29 mouse cellular contexts compared by ENCODE assay signal in the genomic region with DNA sequence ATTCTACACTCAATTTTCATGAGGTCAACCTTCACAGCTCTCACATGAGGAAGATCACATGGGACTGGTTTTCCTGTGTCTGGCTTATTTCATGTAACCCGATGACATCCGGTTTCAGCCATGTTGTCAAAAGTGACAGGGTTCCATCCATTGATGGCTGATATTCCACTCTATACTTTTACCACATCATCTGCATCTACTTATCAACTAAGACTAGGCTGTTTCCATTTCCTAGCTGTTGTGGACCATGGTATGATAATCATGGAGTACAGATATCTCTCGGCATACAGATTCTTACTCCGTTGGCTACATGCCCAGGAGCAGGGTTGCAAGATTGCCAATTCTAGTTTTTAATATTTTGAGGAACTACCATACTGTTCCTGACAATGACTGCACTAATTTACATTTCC. TPM values are rescaled to one million over a fixed set of nuclear protein-coding genes. Genes with fewer than 3 reads are reported as not detected.
DNase-seq lines count a peak whose midpoint lies in the region; ATAC-seq and TF ChIP-seq lines count a peak whose summit lies in the region.
"Had no signal": no experiment of that assay in that cellular context is flagged by ENCODE, and none has a peak within 500 bp of the region (broad histone marks: within the 10 kb centered on the region; RNA-seq: fewer than 3 reads in every experiment).

No protein-coding gene starts in this region.

- DNase-seq in adrenal gland, postnatal 14 days, result peak; percentile 8
- no peak for DNase-seq in adrenal gland, adult (ENCODE audit: inconsistent age in 2 of 2, low spot score in 1 of 2)
- peak; percentile 85 for DNase-seq in lung, embryonic 14.5 days
- DNase-seq in lung, postnatal 25 days (ENCODE audit: low spot score), result no peak
- peak; percentile 14 for DNase-seq in brain, adult 2 months (ENCODE audit: low read depth, low spot score)
- DNase-seq in hindbrain, embryonic 14.5 days (ENCODE audit: low spot score), result no peak
- DNase-seq: cerebellum, adult 9-10 months; kidney, adult 8-10 months; right cerebral cortex, postnatal 14 days had no signal

- no peaks in the 10 kb centered on the region for H3K9me3 ChIP-seq in lung, embryonic 14.5 days (ENCODE audit: low read depth, low read length)
- H3K9me3 ChIP-seq in hindbrain, embryonic 14.5 days (ENCODE audit: control insufficient read depth, low read length), result no peaks in the 10 kb centered on the region
- H3K9me3 ChIP-seq: embryonic facial prominence, embryonic 13.5 days; limb, embryonic 12.5 days; liver, embryonic 12.5 days; lung, embryonic 15.5 days; midbrain, embryonic 10.5 days had no signal

- no peak for ATAC-seq in lung, embryonic 14.5 days (ENCODE audit: insufficient read depth)
- peak; percentile 85 for ATAC-seq in megakaryocyte progenitor cell, adult 5-6 weeks (replicated peaks; ENCODE audit: poor library complexity)
- no peak for ATAC-seq in hindbrain, embryonic 14.5 days (ENCODE audit: low FRiP score)
- no peak for ATAC-seq in inflammation-experienced regulatory T-cells, adult 6 months
- ATAC-seq: CD4-positive, CD25-positive, alpha-beta regulatory T cell, adult 4 months; liver, embryonic 12.5 days had no signal

- WGBS in lung, embryonic 14.5 days, result 64% methylated on average over 4 of the region's 4 CpGs
- WGBS in hindbrain, embryonic 14.5 days, result 85% methylated on average over 4 of the region's 4 CpGs

- H3K27ac ChIP-seq in lung, embryonic 14.5 days (ENCODE audit: low read depth), result no peak overlapping the region
- H3K27ac ChIP-seq in hindbrain, embryonic 14.5 days, result no peak overlapping the region
- H3K27ac ChIP-seq: embryonic facial prominence, embryonic 13.5 days; limb, embryonic 12.5 days; liver, embryonic 12.5 days; lung, embryonic 15.5 days; midbrain, embryonic 10.5 days; stomach, postnatal 0 days had no signal

- no peak overlapping the region for H3K9ac ChIP-seq in lung, embryonic 14.5 days
- H3K9ac ChIP-seq in hindbrain, embryonic 14.5 days, result no peak overlapping the region
- H3K9ac ChIP-seq: embryonic facial prominence, embryonic 13.5 days; limb, embryonic 12.5 days; liver, embryonic 12.5 days; lung, embryonic 15.5 days had no signal

- H3K36me3 ChIP-seq in lung, embryonic 14.5 days (ENCODE audit: insufficient read depth), result no peaks in the 10 kb centered on the region
- H3K36me3 ChIP-seq in hindbrain, embryonic 14.5 days (replicated peaks; ENCODE audit: control insufficient read depth, insufficient read depth), result no peaks in the 10 kb centered on the region
- H3K36me3 ChIP-seq: embryonic facial prominence, embryonic 13.5 days; G1E; limb, embryonic 12.5 days; liver, embryonic 12.5 days; lung, embryonic 15.5 days; midbrain, embryonic 10.5 days had no signal

- no peak overlapping the region for H3K4me2 ChIP-seq in lung, embryonic 14.5 days
- no peak overlapping the region for H3K4me2 ChIP-seq in hindbrain, embryonic 14.5 days (replicated peaks)
- H3K4me2 ChIP-seq: embryonic facial prominence, embryonic 13.5 days; limb, embryonic 12.5 days; liver, embryonic 12.5 days; lung, embryonic 15.5 days had no signal

- no peak overlapping the region for H3K4me3 ChIP-seq in lung, embryonic 14.5 days (ENCODE audit: low read depth, low read length)
- no peak overlapping the region for H3K4me3 ChIP-seq in hindbrain, embryonic 14.5 days (replicated peaks; ENCODE audit: low read length)
- H3K4me3 ChIP-seq: embryonic facial prominence, embryonic 13.5 days; limb, embryonic 12.5 days; liver, embryonic 12.5 days; lung, embryonic 15.5 days; midbrain, embryonic 10.5 days had no signal

- no peak for TF ChIP-seq CTCF in lung, embryonic 14.5 days (IDR thresholded peaks at IDR 0.05; ENCODE audit: low read depth)

- 0 out of 2 replicates have a peak, but pooled peaks cover 4% of the 10 kb centered on the region for H3K4me1 ChIP-seq in lung, embryonic 14.5 days (ENCODE audit: insufficient read depth)
- H3K4me1 ChIP-seq in hindbrain, embryonic 14.5 days (replicated peaks; ENCODE audit: control insufficient read depth, insufficient read depth, low read length), result no peaks in the 10 kb centered on the region
- H3K4me1 ChIP-seq: embryonic facial prominence, embryonic 13.5 days; limb, embryonic 12.5 days; liver, embryonic 12.5 days; midbrain, embryonic 10.5 days had no signal

- H3K27me3 ChIP-seq in lung, embryonic 14.5 days (ENCODE audit: insufficient read depth, low read length), result no peaks in the 10 kb centered on the region
- H3K27me3 ChIP-seq in hindbrain, embryonic 14.5 days (ENCODE audit: control insufficient read depth, insufficient read depth, low read length), result no peaks in the 10 kb centered on the region
- H3K27me3 ChIP-seq: limb, embryonic 12.5 days; liver, embryonic 12.5 days; lung, embryonic 15.5 days had no signal

RNA-seq across cellular contexts. Expression of gene Gm17268, which starts 3.3 kb away (rescaled TPM):
- total RNA-seq in adrenal gland, postnatal 14 days (2021), result not detected in 2 replicates
- polyA plus RNA-seq in lung, embryonic 14.5 days (2014; fragmentation: Nextera tagmentation; extraction: Ambion mirVana), result not detected in 2 replicates
- not detected in 2 replicates for total RNA-seq in megakaryocyte progenitor cell, adult 5-6 weeks (2015)
- total RNA-seq in megakaryocyte progenitor cell, adult 5-6 weeks (2017), result not detected in 2 replicates
- polyA plus RNA-seq in hindbrain, embryonic 14.5 days (2014; fragmentation: Nextera tagmentation; extraction: Ambion mirVana), result not detected in 2 replicates
- polyA plus RNA-seq in inflammation-experienced regulatory T-cells, adult 6 months (2017; shearing (Covaris generic)), result not detected
- total RNA-seq: adrenal gland, adult 18-20 months; G1E; gastrocnemius, adult 8-10 months; heart, adult 18-20 months; heart, postnatal 36 days; left cerebral cortex, adult 8-10 months had no signal
- polyA plus RNA-seq: CD4-positive, CD25-positive, alpha-beta regulatory T cell, adult 4 months; cortical plate, adult 2 months; embryonic facial prominence, embryonic 13.5 days; G1E; heart, embryonic 14.5 days; intestine, embryonic 14.5 days; limb, embryonic 12.5 days; liver, embryonic 12.5 days; lung, embryonic 15.5 days; midbrain, embryonic 10.5 days; neural tube, embryonic 14.5 days; stomach, postnatal 0 days; thymus, postnatal 0 days had no signal

RNA-seq across cellular contexts. Expression of gene Ccl7, which starts 3.8 kb away (rescaled TPM):
- total RNA-seq in adrenal gland, postnatal 14 days (2021), result not detected in 2 replicates
- polyA plus RNA-seq in lung, embryonic 14.5 days (2014; fragmentation: Nextera tagmentation; extraction: Ambion mirVana), result 11.6 and 13.4 TPM in 2 replicates
- not detected in 2 replicates for total RNA-seq in megakaryocyte progenitor cell, adult 5-6 weeks (2015)
- not detected in 2 replicates for total RNA-seq in megakaryocyte progenitor cell, adult 5-6 weeks (2017)
- polyA plus RNA-seq in hindbrain, embryonic 14.5 days (2014; fragmentation: Nextera tagmentation; extraction: Ambion mirVana), result 0.90 and 1.9 TPM in 2 replicates
- not detected for polyA plus RNA-seq in inflammation-experienced regulatory T-cells, adult 6 months (2017; shearing (Covaris generic))
- total RNA-seq: G1E; left cerebral cortex, adult 8-10 months had no signal
- polyA plus RNA-seq: CD4-positive, CD25-positive, alpha-beta regulatory T cell, adult 4 months; G1E; limb, embryonic 12.5 days had no signal

RNA-seq across cellular contexts. Expression of gene Ccl2, which starts 6.3 kb away (rescaled TPM):
- total RNA-seq in adrenal gland, postnatal 14 days (2021), result 1.4 and 1.9 TPM in 2 replicates
- 35.2 and 36.9 TPM in 2 replicates for polyA plus RNA-seq in lung, embryonic 14.5 days (2014; fragmentation: Nextera tagmentation; extraction: Ambion mirVana)
- 1.6 and 7.4 TPM in 2 replicates for total RNA-seq in megakaryocyte progenitor cell, adult 5-6 weeks (2015)
- total RNA-seq in megakaryocyte progenitor cell, adult 5-6 weeks (2017), result 1.1 and 2.5 TPM in 2 replicates
- polyA plus RNA-seq in hindbrain, embryonic 14.5 days (2014; fragmentation: Nextera tagmentation; extraction: Ambion mirVana), result 0.78 TPM in 1 of 2 replicates, not detected in the other
- polyA plus RNA-seq in inflammation-experienced regulatory T-cells, adult 6 months (2017; shearing (Covaris generic)), result not detected
- total RNA-seq: G1E; left cerebral cortex, adult 8-10 months had no signal
- polyA plus RNA-seq: CD4-positive, CD25-positive, alpha-beta regulatory T cell, adult 4 months; G1E had no signal

RNA-seq across cellular contexts. Expression of gene Ccl11, which starts 15.9 kb away (rescaled TPM):
- total RNA-seq in adrenal gland, postnatal 14 days (2021), result 5.1 and 7.8 TPM in 2 replicates
- polyA plus RNA-seq in lung, embryonic 14.5 days (2014; fragmentation: Nextera tagmentation; extraction: Ambion mirVana), result 52.3 and 57.3 TPM in 2 replicates
- not detected in 2 replicates for total RNA-seq in megakaryocyte progenitor cell, adult 5-6 weeks (2015)
- total RNA-seq in megakaryocyte progenitor cell, adult 5-6 weeks (2017), result not detected in 2 replicates
- polyA plus RNA-seq in hindbrain, embryonic 14.5 days (2014; fragmentation: Nextera tagmentation; extraction: Ambion mirVana), result 0.19 TPM in 1 of 2 replicates, not detected in the other
- not detected for polyA plus RNA-seq in inflammation-experienced regulatory T-cells, adult 6 months (2017; shearing (Covaris generic))
- total RNA-seq: G1E had no signal
- polyA plus RNA-seq: CD4-positive, CD25-positive, alpha-beta regulatory T cell, adult 4 months; cortical plate, adult 2 months; G1E; limb, embryonic 12.5 days; midbrain, embryonic 10.5 days; neural tube, embryonic 14.5 days had no signal

RNA-seq across cellular contexts. Expression of gene Ccl12, which starts 60.0 kb away (rescaled TPM):
- 1.1 TPM in 1 of 2 replicates, not detected in the other for total RNA-seq in adrenal gland, postnatal 14 days (2021)
- polyA plus RNA-seq in lung, embryonic 14.5 days (2014; fragmentation: Nextera tagmentation; extraction: Ambion mirVana), result 2.9 and 5.3 TPM in 2 replicates
- total RNA-seq in megakaryocyte progenitor cell, adult 5-6 weeks (2015), result not detected in 2 replicates
- total RNA-seq in megakaryocyte progenitor cell, adult 5-6 weeks (2017), result not detected in 2 replicates
- 2.2 and 3.1 TPM in 2 replicates for polyA plus RNA-seq in hindbrain, embryonic 14.5 days (2014; fragmentation: Nextera tagmentation; extraction: Ambion mirVana)
- not detected for polyA plus RNA-seq in inflammation-experienced regulatory T-cells, adult 6 months (2017; shearing (Covaris generic))
- total RNA-seq: adrenal gland, adult 18-20 months; G1E; gastrocnemius, adult 8-10 months had no signal
- polyA plus RNA-seq: CD4-positive, CD25-positive, alpha-beta regulatory T cell, adult 4 months; G1E; midbrain, embryonic 10.5 days had no signal

Comparison
In these comparisons a context has a peak if more than half of its experiments do, and no peak if none do; other contexts are left out.
1. DNase-seq: peak in adrenal gland, postnatal 14 days (single experiment), lung, embryonic 14.5 days (single experiment) and brain, adult 2 months (single experiment); none in adrenal gland, adult (0 of 2), lung, postnatal 25 days (single experiment) and hindbrain, embryonic 14.5 days (single experiment).
2. RNA of gene Ccl2, which starts 6.3 kb away (polyA plus RNA-seq): 35.2 to 36.9 TPM in lung, embryonic 14.5 days; 0.78 TPM in hindbrain, embryonic 14.5 days and not detected in inflammation-experienced regulatory T-cells, adult 6 months; every median in the first group is over 10 times any median in the second.